Mouse (Mus musculus) limb, embryonic 11.5 days (tissue): Measurements from ENCODE around the gene 1110065P20Rik. TPM values are rescaled to one million over a fixed set of nuclear protein-coding genes. Genes with fewer than 3 reads are reported as not detected.

Experiments
- ATAC-seq: fragments of 200-750 bp; cut with Nextera tagmentation; 2 replicates; pipeline ENCODE4 v1.8.0; 2017; ENCODE audit warnings: low read depth; ENCODE audit not compliant: insufficient number of reproducible peaks, low FRiP score, low TSS enrichment
- DNase-seq: peaks from one replicate; pipeline ENCODE4 v3.0.0-alpha.2; 2015; ENCODE audit warnings: low spot score
- H3K27ac ChIP-seq: fragments of 300-500 bp; sonication (generic); replicated peaks from 2 replicates; pipeline ENCODE4 v1.5.1; 2014; ENCODE audit warnings: low read depth, mild to moderate bottlenecking, low read length
- H3K27me3 ChIP-seq: fragments of 300-500 bp; sonication (generic); 2 replicates; pipeline ENCODE4 v1.6.1; 2014; ENCODE audit warnings: mild to moderate bottlenecking, low read length, mixed read lengths; ENCODE audit not compliant: control insufficient read depth, insufficient read depth
- H3K36me3 ChIP-seq: fragments of 300-500 bp; sonication (generic); 2 replicates; pipeline ENCODE4 v1.6.1; 2014; ENCODE audit warnings: mild to moderate bottlenecking, low read length, moderate library complexity, mixed read lengths; ENCODE audit not compliant: control insufficient read depth, insufficient read depth
- H3K4me1 ChIP-seq: fragments of 300-500 bp; sonication (generic); 2 replicates; pipeline ENCODE4 v1.6.1; 2014; ENCODE audit warnings: low read length, mixed read lengths; ENCODE audit not compliant: control insufficient read depth, insufficient read depth
- H3K4me2 ChIP-seq: fragments of 300-500 bp; sonication (generic); 2 replicates; pipeline ENCODE4 v1.6.1; 2014; ENCODE audit warnings: low read depth, mild to moderate bottlenecking, moderate library complexity; ENCODE audit not compliant: severe bottlenecking
- H3K4me3 ChIP-seq: fragments of 300-500 bp; sonication (generic); 2 replicates; pipeline ENCODE4 v1.5.1; 2014; ENCODE audit warnings: low read depth, low read length
- H3K9ac ChIP-seq: fragments of 300-500 bp; sonication (generic); 2 replicates; pipeline ENCODE4 v1.6.1; 2014; ENCODE audit warnings: mild to moderate bottlenecking, low read length
- H3K9me3 ChIP-seq: fragments of 300-500 bp; sonication (generic); 2 replicates; pipeline ENCODE4 v1.6.1; 2016; ENCODE audit warnings: low read length; ENCODE audit not compliant: control insufficient read depth
- WGBS: fragments of 180-500 bp; shearing (Covaris S2); extraction: QIAGEN DNeasy Blood & Tissue Kit; methylation state at CpG from one replicate; pipeline ENCODE4 v1.1.7; 2014; 5-methylcytosine and 5-hydroxymethylcytosine counted together
- polyA plus RNA-seq: library from polyadenylated mRNA; unstranded; fragments of >200 nt; fragmentation: Nextera tagmentation; extraction: Ambion mirVana; gene quantifications from 2 replicates; pipeline ENCODE4 v1.2.1, GENCODE M21; 2014

Gene 1110065P20Rik
- polyA plus RNA-seq, 1 experiment from 2014 or later = 46.6 TPM

- Histone ChIP-seq H3K4me2 (no peak overlapping the region), H3K36me3 (peaks cover 11% of the 10 kb centered on the region; the same call in 1 of the 2 replicates), H3K4me1 (no peaks in the 10 kb centered on the region), H3K9ac (no peak overlapping the region), H3K27me3 (no peaks in the 10 kb centered on the region), H3K9me3 (no peaks in the 10 kb centered on the region), H3K27ac (no peak overlapping the region), H3K4me3 (no peak overlapping the region)
- WGBS = 96% methylated on average over 21 of the region's 21 CpGs
- DNase-seq = no peak
- ATAC-seq = no peak
Measured at GRCm38 (mm10) chr4:124825371-124825965, 25.5 kb downstream of the 1110065P20Rik start.

- H3K9ac ChIP-seq = no peak overlapping the region
- H3K27me3 ChIP-seq = no peaks in the 10 kb centered on the region
- H3K4me2 ChIP-seq = no peak overlapping the region
- WGBS = 95% methylated on average over 6 of the region's 6 CpGs
- no peak for DNase-seq
- peaks cover 11% of the 10 kb centered on the region; the same call in 1 of the 2 replicates for H3K36me3 ChIP-seq
- ATAC-seq = no peak
- H3K4me3 ChIP-seq = no peak overlapping the region
- H3K9me3 ChIP-seq = no peaks in the 10 kb centered on the region
- no peak overlapping the region for H3K27ac ChIP-seq
- H3K4me1 ChIP-seq = no peaks in the 10 kb centered on the region
Measured at GRCm38 (mm10) chr4:124824967-124825366, 26.0 kb downstream of the 1110065P20Rik start.

DNA sequence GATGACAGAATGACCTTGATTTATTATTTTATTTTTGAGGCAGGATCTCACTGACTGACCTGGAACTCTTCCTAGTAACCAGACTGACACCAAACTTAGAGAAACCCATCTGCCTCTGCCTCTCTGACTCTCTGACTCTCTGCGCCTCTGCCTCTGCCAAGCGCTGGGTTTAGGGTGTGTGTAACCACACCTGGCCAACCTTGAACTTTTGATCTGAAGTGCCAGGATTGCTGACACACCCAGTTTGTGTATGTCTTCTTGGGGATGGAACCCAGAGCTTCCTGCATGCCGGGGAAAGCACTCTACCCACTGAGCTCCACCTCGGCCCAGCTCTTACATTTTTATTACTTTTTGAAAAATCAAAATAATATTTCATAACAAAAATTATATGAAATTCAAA lies 32.2 kb downstream of the 1110065P20Rik start:
- Histone ChIP-seq H3K4me3 (no peak overlapping the region), H3K36me3 (peaks cover 6% of the 10 kb centered on the region; the same call in 1 of the 2 replicates), H3K9ac (no peak overlapping the region), H3K9me3 (no peaks in the 10 kb centered on the region), H3K27ac (no peak overlapping the region), H3K4me2 (no peak overlapping the region), H3K4me1 (no peaks in the 10 kb centered on the region), H3K27me3 (no peaks in the 10 kb centered on the region)
- ATAC-seq (no peak), DNase-seq (no peak)
- 94% methylated on average over 4 of the region's 4 CpGs for WGBS

DNA sequence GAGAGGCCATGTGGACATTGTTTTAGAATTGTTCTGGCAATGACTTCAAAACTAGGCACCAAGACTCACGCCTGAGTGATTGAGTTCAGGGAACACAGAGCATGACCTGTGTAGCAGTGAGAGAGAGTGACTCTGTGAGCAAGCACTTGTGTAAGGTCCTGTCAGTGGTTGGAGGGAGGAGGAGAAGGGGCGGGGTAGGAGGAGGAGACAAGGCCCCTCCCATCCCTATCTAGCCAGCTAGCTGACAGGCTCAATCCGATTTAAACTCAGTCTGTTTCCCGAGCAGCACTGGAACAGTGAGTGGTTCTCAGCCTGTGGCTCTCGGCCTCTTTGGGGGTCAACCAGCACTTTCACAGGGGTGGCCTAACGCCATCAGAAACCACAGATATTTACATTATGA lies 33.2 kb downstream of the 1110065P20Rik start:
- no peak for ATAC-seq
- Histone ChIP-seq H3K9me3 (no peaks in the 10 kb centered on the region), H3K9ac (no peak overlapping the region), H3K4me2 (no peak overlapping the region), H3K36me3 (peaks cover 2% of the 10 kb centered on the region; the same call in 1 of the 2 replicates), H3K4me3 (no peak overlapping the region), H3K4me1 (no peaks in the 10 kb centered on the region), H3K27ac (no peak overlapping the region), H3K27me3 (no peaks in the 10 kb centered on the region)
- DNase-seq = no peak
- 24% methylated on average over 6 of the region's 6 CpGs for WGBS

DNA sequence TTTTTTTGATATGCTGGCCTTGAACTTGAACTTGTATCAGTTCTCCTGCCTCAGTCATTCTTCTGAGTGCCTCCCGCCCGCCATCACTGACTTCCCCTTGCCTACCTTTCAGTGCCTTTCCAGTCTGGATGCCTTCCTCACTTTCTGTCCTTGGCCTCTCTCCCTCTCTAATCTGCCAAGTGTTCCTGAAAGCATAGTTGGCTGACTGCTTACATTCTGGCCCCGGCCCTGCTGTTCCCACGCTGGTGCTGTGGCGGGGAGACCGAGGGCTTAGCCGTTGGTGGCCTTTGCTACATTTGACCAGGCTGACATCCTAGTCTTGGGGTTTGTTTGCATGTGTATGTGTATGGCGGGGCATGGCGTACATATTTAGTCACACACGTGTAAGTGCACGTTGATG lies 35.1 kb downstream of the 1110065P20Rik start:
- H3K4me2 ChIP-seq = no peak overlapping the region
- ATAC-seq = no peak
- H3K4me1 ChIP-seq = no peaks in the 10 kb centered on the region
- no peaks in the 10 kb centered on the region for H3K9me3 ChIP-seq
- 94% methylated on average over 11 of the region's 11 CpGs for WGBS
- H3K9ac ChIP-seq = no peak overlapping the region
- H3K27me3 ChIP-seq = no peaks in the 10 kb centered on the region
- no peak overlapping the region for H3K27ac ChIP-seq
- no peak for DNase-seq
- H3K4me3 ChIP-seq = no peak overlapping the region
- H3K36me3 ChIP-seq = no peaks in the 10 kb centered on the region; the same call in 1 of the 2 replicates

- Histone ChIP-seq H3K9ac (no peak overlapping the region), H3K27ac (no peak overlapping the region), H3K9me3 (no peaks in the 10 kb centered on the region), H3K4me2 (no peak overlapping the region), H3K27me3 (no peaks in the 10 kb centered on the region), H3K36me3 (no peaks in the 10 kb centered on the region; the same call in 1 of the 2 replicates), H3K4me3 (no peak overlapping the region), H3K4me1 (no peaks in the 10 kb centered on the region)
- 80% methylated on average over 9 of the region's 9 CpGs for WGBS
- ATAC-seq (no peak), DNase-seq (no peak)
Measured at GRCm38 (mm10) chr4:124811347-124811975, 39.5 kb downstream of the 1110065P20Rik start.

DNA sequence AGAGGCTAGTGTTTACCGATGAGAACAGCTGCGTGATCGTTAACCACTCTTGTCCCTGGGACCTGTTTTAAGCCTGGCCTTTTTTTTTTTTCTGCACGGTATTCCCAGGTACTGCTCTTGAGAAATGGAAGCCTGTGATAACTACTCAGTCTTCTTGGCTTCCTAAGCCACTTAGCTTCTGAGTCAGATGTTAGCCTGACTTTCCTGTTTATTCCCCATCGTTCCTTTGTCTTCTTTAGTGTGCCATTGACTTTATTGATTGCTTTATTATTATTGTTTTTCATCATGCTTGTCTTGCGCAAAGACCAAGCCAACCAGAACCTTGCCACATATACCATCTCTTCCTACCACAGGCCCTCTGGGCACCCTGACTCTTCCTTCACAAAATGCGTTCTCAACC lies 40.9 kb downstream of the 1110065P20Rik start:
- no peaks in the 10 kb centered on the region for H3K4me1 ChIP-seq
- H3K9me3 ChIP-seq = no peaks in the 10 kb centered on the region
- no peaks in the 10 kb centered on the region for H3K27me3 ChIP-seq
- H3K36me3 ChIP-seq = peaks cover 3% of the 10 kb centered on the region; the same call in 1 of the 2 replicates
- DNase-seq (no peak), ATAC-seq (no peak)
- no peak overlapping the region for H3K9ac ChIP-seq
- H3K4me2 ChIP-seq = no peak overlapping the region
- WGBS = 89% methylated on average over 7 of the region's 7 CpGs
- no peak overlapping the region for H3K27ac ChIP-seq
- H3K4me3 ChIP-seq = no peak overlapping the region

DNA sequence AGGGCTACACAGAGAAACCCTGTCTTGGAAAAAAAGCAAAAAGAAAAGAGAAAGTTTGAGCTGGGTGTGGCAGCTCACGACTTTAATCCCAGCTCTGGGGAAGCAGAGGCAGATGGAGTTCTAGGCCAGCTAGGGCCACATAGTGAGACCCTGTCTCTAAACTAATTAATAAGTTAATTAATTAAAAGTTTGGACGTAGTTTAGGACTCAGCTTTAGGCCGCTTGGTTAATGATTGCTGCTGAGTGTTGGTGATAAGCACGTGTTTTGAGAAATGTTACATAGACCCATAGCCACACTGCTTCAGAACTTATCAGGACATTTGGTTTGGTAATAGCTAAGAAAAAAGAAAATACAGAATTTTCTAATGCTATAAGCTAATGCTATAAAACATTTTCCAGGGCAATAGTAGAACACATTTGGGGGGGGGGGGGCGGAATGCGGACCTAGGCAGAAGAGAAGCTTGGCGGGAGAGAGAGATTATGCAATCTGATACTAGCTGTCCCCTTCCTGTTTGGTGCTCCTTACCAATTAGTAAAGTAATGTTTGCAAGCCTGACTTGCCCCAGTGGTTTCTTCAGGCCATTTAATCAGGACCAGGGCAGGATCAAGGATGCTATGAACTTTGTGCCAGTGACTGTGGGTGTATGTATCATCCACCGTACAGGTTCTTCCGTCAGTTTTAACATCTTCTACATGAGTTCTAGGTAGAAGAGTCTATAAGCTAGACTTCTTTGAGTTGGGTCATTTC lies 41.7 kb downstream of the 1110065P20Rik start:
- no peak overlapping the region for H3K4me3 ChIP-seq
- H3K27me3 ChIP-seq = no peaks in the 10 kb centered on the region
- H3K4me2 ChIP-seq = no peak overlapping the region
- WGBS = 84% methylated on average over 9 of the region's 9 CpGs
- ATAC-seq = no peak
- DNase-seq = no peak
- no peak overlapping the region for H3K27ac ChIP-seq
- H3K9ac ChIP-seq = no peak overlapping the region
- peaks cover 3% of the 10 kb centered on the region; the same call in 1 of the 2 replicates for H3K36me3 ChIP-seq
- H3K4me1 ChIP-seq = no peaks in the 10 kb centered on the region
- no peaks in the 10 kb centered on the region for H3K9me3 ChIP-seq
